Mouse (Mus musculus): Measurements from ENCODE around the gene Mad1l1.
A peak's percentile ranks its signal among the peaks of the same experiment; 100 is the strongest.

The Mad1l1 gene

DNA sequence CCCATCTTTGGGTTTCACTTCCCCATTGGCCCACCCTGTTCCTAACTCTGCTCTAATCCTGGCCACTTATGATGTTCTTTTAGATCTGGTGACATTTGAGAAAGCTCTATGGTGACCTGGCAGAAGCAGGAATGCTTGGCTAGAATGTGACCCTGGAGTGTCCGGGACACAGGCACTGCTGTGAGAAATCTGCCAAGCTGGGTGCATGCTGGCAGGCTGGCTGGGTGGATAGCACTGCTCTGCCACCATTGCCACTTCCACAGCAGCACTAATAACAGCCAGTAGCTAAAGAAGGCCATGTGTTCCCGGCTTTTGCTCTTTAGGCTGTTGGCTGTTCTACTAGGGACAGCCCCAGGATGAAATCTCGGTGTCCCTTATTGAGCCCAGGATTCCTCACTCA lies 265.1 kb downstream of the Mad1l1 start:
- no peak for DNase-seq (ENCODE audit: low spot score in 2 of 2)

- DNase-seq (ENCODE audit: low spot score in 2 of 2), result no peak
These were observed 265.9 kb downstream of the Mad1l1 start for GRCm38 (mm10) chr5:140055431-140055830.

DNA sequence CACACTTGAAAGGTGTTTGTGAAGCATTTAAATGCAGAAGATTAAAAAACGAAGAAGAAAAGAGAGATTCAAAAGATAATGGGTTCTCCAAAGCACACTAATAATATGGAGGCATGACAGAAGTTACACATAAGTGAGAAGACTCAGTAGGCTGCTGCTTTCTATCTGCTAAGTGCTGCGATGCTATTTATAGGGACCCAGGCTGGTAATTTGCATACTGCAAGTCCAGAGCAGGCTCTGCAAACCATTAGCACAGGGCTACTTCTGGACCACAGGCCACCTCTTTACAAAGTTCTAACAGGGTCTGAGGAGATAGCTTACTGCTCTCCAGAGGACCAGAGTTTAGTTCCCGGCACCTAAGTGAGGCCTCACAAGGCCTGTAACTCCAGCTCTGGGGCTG lies 267.7 kb downstream of the Mad1l1 start:
- DNase-seq (ENCODE audit: low spot score in 2 of 2), result no peak

- no peak for DNase-seq (ENCODE audit: low spot score in 2 of 2)
These were observed 268.9 kb downstream of the Mad1l1 start for GRCm38 (mm10) chr5:140052405-140052804.

DNA sequence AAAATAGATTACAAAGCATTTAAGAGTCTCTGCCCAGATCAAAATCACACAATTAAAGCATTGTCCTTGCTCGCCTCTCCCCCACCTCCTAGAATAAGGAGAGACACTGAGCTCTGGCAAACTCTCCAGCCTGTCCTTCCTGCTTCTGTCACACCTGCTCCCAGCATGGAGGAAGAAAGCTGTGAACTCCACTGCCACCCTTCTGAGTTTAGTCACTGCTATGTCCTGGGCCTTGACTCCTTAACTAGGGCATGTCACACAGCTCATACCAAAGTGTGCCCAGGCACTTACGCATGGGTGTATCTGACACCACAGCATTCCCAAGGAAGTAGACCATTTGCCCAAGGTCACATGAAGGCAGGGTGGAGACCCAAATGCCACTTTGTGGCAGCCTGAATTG lies 275.9 kb downstream of the Mad1l1 start:
- no peak for DNase-seq (ENCODE audit: low spot score in 2 of 2)

DNA sequence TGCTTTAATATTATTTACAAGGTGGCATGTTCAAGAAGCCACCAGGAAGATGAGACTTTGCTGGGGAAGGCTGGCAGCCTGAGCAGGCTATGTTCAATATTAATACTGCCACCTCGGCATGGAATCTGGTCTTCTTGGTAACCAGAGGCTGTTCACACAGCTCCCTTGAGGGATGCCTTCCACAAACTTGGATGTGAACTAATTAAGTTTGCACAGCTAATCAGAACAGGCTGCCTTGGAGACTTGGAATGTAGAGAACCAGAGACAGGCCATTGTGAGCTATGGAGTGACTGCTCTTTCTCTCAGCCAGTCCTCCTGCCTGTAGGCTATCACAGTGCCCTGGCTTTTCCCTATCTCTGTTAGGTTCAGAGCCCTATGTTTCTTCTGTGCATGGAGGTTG lies 278.4 kb downstream of the Mad1l1 start:
- no peak for DNase-seq (ENCODE audit: low spot score in 2 of 2)

- DNase-seq (ENCODE audit: low spot score in 2 of 2), result peak in 1 of 2 experiments; percentile 35
These were observed 279.2 kb downstream of the Mad1l1 start for GRCm38 (mm10) chr5:140042002-140042611.

DNA sequence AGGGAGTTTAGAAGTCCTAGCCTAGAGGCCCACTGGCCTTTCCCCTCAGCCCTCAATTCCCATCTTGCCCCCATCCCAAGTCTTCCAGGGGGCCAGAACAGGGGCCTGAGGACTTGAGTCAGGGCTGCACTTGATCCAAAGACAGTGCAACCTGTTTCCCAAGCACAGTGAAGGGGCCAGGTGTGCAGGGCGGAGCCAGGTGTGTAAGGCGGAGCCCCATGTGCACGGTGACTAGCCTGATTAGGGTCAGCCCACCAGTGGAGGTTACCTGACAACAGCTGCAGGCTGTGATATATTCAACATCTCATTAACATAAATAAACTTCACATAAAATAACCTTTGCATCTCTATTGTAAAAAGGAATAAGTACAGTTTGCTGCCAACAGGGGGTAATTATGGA lies 280.3 kb downstream of the Mad1l1 start:
- no peak for DNase-seq (ENCODE audit: low spot score in 2 of 2)

DNA sequence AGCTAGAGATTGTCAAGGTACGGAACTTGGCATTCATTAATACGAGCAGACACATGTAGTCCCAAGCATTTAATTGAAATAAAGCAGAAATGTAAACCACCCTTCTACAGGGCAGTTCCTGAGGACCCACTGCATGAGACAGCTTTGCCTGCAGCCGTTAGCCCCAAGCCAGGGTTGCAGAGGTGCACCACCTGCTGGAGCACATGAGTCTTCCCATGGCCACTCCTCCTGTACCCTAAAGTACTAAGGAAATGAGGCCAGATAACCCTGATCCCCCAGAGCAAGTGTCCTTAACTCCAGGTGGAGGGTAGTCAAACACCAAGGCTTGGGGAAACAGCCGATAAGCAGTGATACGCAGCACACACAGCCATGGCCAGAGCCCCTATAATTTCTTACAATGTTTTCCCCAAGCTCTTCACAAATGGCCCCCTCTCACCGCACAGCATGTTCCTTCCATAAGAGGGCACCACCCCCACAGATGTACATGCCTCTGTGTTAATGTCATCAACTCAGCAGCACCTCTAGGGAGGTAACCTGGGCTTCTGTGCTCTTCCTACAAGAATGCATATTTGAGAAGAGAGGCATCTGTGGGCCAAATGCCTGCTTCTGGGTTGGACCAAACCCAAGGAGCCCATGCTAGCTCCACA lies 283.6 kb downstream of the Mad1l1 start:
- DNase-seq (ENCODE audit: low spot score in 2 of 2), result no peak

GRCm38 (mm10) chr5:140035641-140036040 lies 285.7 kb downstream of the Mad1l1 start:
- no peak for DNase-seq (ENCODE audit: low spot score in 2 of 2)

GRCm38 (mm10) chr5:140035025-140035330 lies 286.4 kb downstream of the Mad1l1 start:
- peak; percentile 37 to 54 for DNase-seq (ENCODE audit: low spot score in 2 of 2)

- DNase-seq (ENCODE audit: low spot score in 2 of 2), result peak; percentile 51 to 72
These were observed 286.9 kb downstream of the Mad1l1 start for GRCm38 (mm10) chr5:140034300-140035024.

DNA sequence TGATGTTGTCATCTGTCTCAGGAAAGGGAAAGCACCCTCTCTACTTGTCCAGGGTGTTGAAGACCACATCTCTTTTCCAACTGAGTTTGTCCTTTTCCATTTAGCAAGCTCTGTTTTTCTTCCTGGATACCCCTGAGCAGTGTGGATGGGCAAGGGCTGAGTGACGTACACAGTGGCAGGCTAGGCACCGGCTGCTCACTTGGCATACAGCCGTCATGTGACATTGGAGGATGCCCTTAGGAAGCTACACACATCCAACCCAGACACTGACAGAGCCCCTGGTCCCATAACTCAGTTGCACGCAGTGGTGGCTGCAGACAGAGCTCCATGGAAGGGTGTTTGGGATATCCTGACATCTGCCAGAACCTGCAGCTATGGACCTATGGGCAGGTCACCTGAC lies 295.0 kb downstream of the Mad1l1 start:
- DNase-seq (ENCODE audit: low spot score in 2 of 2), result no peak

- no peak for DNase-seq (ENCODE audit: low spot score in 2 of 2)
These were observed 296.1 kb downstream of the Mad1l1 start for GRCm38 (mm10) chr5:140025301-140025700.

DNA sequence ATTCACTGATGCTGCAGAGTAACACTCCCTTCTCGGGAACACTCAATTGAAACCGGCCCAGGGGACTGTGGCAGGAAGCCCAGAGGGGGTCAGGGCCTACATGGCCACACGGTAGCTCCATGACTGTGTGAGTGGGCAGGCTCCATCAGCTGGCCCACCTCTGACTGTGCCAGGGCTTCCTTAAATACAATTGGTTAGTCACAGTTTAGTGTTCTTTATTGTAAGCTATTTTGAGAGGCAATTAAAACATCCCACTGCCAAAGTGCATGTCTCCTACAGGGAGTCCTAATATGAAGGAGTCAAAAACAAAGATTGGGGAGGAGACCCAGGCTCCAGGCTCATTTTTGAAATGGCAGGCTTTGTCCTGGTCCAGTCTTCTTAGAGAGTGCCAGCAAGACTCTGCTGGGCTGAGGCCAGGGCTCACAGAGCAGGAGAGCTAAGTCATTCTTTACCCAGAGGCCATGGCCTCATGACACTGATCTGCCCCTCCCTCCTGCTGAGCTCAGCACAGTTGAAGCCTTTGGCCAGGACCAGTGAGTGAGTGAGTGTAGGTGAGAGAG lies 297.3 kb downstream of the Mad1l1 start:
- no peak for DNase-seq (ENCODE audit: low spot score in 2 of 2)

GRCm38 (mm10) chr5:140022861-140023260 lies 298.5 kb downstream of the Mad1l1 start:
- DNase-seq (ENCODE audit: low spot score in 2 of 2), result no peak

- DNase-seq (ENCODE audit: low spot score in 2 of 2), result no peak
These were observed 299.6 kb downstream of the Mad1l1 start for GRCm38 (mm10) chr5:140021755-140022154.

DNA sequence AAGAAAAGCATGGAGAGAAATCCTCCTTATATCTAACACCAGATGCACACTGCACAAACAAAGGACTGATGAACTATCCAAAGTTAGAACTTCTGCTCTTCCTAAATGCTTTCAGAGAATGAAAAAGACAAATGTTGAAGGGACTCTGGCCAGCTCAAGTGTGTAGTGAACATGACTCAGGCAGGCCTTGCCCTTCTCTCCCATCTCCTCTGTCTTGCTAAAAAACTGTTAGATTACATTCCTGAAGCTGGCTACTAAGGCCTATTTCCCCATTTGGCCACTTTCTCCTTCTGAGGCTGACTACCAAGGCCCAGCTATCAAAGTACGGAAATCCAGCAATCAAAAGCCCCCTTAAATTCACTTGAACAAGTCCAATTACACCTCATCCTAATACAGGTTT lies 301.7 kb downstream of the Mad1l1 start:
- no peak for DNase-seq (ENCODE audit: low spot score in 2 of 2)

GRCm38 (mm10) chr5:140018780-140019179 lies 302.6 kb downstream of the Mad1l1 start:
- DNase-seq (ENCODE audit: low spot score in 2 of 2), result no peak

DNA sequence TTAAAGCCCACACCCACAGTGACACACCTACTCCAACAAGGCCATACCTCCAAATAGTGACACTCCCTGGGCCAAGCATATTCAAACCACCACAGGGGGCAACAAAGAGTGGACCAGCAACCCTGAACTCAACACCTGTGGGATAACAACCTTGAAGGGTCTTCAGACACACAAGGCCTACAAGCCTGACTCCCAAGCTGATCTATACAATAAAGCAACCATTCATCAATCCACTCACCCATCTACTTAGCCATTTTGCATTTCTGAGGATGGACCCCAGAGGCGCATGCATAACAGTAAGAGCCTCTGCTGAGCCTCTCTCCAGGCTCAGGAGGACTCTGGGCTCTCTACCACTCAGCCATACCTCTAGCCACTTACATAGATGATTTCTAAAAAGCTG lies 304.5 kb downstream of the Mad1l1 start:
- no peak for DNase-seq (ENCODE audit: low spot score in 2 of 2)

- DNase-seq (ENCODE audit: low spot score in 2 of 2), result no peak
These were observed 307.7 kb downstream of the Mad1l1 start for GRCm38 (mm10) chr5:140013652-140014051.

- peak; percentile 46 to 54 for DNase-seq (ENCODE audit: low spot score in 2 of 2)
These were observed 308.9 kb downstream of the Mad1l1 start for GRCm38 (mm10) chr5:140012286-140012967.
